Mouse (Mus musculus): Measurements from ENCODE around the gene Psmc5. TPM values are rescaled to one million over a fixed set of nuclear protein-coding genes. Genes with fewer than 3 reads are reported as not detected.

Gene Psmc5
- total RNA-seq, 1 experiment = 263 TPM

DNA sequence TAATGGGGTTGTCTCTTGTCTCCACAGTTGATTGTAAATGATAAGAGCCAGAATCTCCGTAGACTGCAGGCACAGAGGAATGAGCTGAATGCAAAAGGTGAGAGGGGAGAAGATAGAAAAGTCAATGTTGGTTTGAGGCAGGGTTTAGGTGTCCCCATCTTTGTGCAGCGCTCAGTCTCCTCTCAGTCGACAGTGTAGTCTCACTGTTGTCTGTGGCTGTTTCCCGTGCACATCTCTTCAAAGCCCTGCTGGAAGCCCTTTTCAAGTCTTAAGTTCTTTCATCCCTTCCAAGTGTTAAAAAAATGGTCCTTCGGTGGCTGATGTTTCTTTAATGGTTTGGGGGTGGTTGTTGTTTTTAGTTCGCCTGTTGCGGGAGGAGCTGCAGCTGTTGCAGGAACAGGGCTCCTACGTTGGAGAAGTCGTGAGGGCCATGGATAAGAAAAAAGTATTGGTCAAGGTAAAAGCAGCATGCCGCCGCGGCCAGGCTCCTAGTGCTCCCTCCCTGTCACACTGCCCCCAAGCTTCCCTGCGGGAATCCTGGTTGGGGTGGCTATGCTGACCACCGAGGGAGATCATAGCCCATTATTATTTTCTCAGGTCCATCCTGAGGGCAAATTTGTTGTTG lies 5.0 kb downstream of the Psmc5 start:
- no peak overlapping the region for H3K4me3 ChIP-seq (ENCODE audit: insufficient read depth in 1 of 2, low read depth in 1 of 2, low read length in 2 of 2, poor library complexity in 1 of 2, severe bottlenecking in 1 of 2)
- TF ChIP-seq CHD2 (IDR thresholded peaks at IDR 0.05; ENCODE audit: low read depth, low read length) (no peak), MAFK (IDR thresholded peaks at IDR 0.05; ENCODE audit: insufficient read depth, low read depth, low read length) (no peak), HCFC1 (IDR thresholded peaks at IDR 0.05; ENCODE audit: borderline replicate concordance, insufficient read depth, low read length) (no peak), ZC3H11A (IDR thresholded peaks at IDR 0.05; ENCODE audit: borderline replicate concordance, low read depth, low read length) (no peak), ZNF384 (IDR thresholded peaks at IDR 0.05; ENCODE audit: low read depth, low read length) (no peak)
- no peaks in the 10 kb centered on the region for H3K9me3 ChIP-seq (ENCODE audit: control insufficient read depth, insufficient read depth, low read depth, low read length)
- no peak overlapping the region for H3K9ac ChIP-seq (ENCODE audit: insufficient read depth, low read depth, low read length, poor library complexity, severe bottlenecking)
- no peak for DNase-seq (ENCODE audit: low read depth, low spot score)
- H3K4me1 ChIP-seq (ENCODE audit: control insufficient read depth in 2 of 2, insufficient read depth in 2 of 2, low read length in 2 of 2, poor library complexity in 1 of 2) = peaks cover 0 to 7% of the 10 kb centered on the region in 2 experiments; a peak in 2 of 4 replicates
- in situ Hi-C loops (cut with MboI; ENCODE audit: low sequenced_read_pairs in 2 of 2, unreplicated experiment in 2 of 2) = no loop called here
- peaks cover 61% of the 10 kb centered on the region for H3K36me3 ChIP-seq (ENCODE audit: control insufficient read depth, insufficient read depth, low read length, poor library complexity, severe bottlenecking)
- no peak overlapping the region for H3K27ac ChIP-seq (ENCODE audit: insufficient read depth, low read depth, low read length, poor library complexity, severe bottlenecking)

DNA sequence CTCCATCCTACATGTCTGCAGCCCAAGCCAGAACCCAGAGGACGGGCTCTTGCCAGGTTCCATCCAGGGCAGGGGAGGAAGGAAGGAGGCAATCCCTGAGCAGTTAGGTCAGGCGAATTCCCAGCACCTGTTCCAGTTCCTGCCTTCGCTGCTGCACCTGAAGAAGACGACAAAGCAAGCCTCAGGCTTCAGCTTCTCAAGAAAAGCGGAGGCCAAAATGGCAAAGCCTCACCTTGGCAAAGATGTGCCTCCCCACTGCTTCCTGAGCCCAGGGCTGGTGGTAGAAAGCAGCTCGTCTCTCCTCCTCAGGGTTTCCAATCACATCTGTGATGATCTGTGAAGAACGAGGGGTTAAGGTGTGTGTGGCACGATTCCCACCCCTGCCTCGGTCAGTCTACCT lies 8.0 kb downstream of the Psmc5 start:
- TF ChIP-seq CHD2 (IDR thresholded peaks at IDR 0.05; ENCODE audit: low read depth, low read length) = no peak
- in situ Hi-C loops (cut with MboI; ENCODE audit: low sequenced_read_pairs in 2 of 2, unreplicated experiment in 2 of 2) = no loop called here
- Histone ChIP-seq H3K9ac (ENCODE audit: insufficient read depth, low read depth, low read length, poor library complexity, severe bottlenecking) (no peak overlapping the region), H3K27ac (ENCODE audit: insufficient read depth, low read depth, low read length, poor library complexity, severe bottlenecking) (no peak overlapping the region), H3K4me1 (ENCODE audit: control insufficient read depth in 2 of 2, insufficient read depth in 2 of 2, low read length in 2 of 2, poor library complexity in 1 of 2) (peaks cover 3 to 6% of the 10 kb centered on the region in 2 experiments; a peak in 2 of 4 replicates), H3K9me3 (ENCODE audit: control insufficient read depth, insufficient read depth, low read depth, low read length) (no peaks in the 10 kb centered on the region), H3K36me3 (ENCODE audit: control insufficient read depth, insufficient read depth, low read length, poor library complexity, severe bottlenecking) (peaks cover 56% of the 10 kb centered on the region), H3K4me3 (ENCODE audit: insufficient read depth in 1 of 2, low read depth in 1 of 2, low read length in 2 of 2, poor library complexity in 1 of 2, severe bottlenecking in 1 of 2) (no peak overlapping the region)
- no peak for DNase-seq (ENCODE audit: low read depth, low spot score)

DNA sequence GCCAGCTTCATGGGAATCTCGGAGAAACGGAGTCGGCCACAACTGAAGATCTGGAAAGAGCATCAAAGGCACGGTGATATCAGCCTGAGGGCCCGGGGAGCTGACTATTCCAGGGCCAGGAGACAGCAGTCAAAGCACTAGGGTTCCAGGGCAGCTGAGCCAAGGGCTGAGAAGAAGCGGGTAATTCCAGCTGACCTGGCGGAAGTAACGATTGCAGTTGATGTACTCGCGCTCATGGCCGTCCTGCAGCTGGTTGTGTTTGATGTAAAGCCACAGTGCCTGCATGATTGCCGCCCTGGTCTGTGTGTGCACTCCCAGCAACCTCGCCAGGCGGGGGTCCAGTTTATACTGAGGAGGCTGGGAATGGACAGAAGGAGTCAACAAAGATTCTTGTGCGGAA lies 9.0 kb downstream of the Psmc5 start:
- no peak for DNase-seq (ENCODE audit: low read depth, low spot score)
- in situ Hi-C loops (cut with MboI; ENCODE audit: low sequenced_read_pairs in 2 of 2, unreplicated experiment in 2 of 2) = no loop called here
- no peak overlapping the region for H3K4me3 ChIP-seq (ENCODE audit: insufficient read depth in 1 of 2, low read depth in 1 of 2, low read length in 2 of 2, poor library complexity in 1 of 2, severe bottlenecking in 1 of 2)
- H3K27ac ChIP-seq (ENCODE audit: insufficient read depth, low read depth, low read length, poor library complexity, severe bottlenecking) = no peak overlapping the region
- H3K9ac ChIP-seq (ENCODE audit: insufficient read depth, low read depth, low read length, poor library complexity, severe bottlenecking) = no peak overlapping the region
- peaks cover 6 to 7% of the 10 kb centered on the region in 2 experiments; a peak in 3 of 4 replicates for H3K4me1 ChIP-seq (ENCODE audit: control insufficient read depth in 2 of 2, insufficient read depth in 2 of 2, low read length in 2 of 2, poor library complexity in 1 of 2)
- H3K9me3 ChIP-seq (ENCODE audit: control insufficient read depth, insufficient read depth, low read depth, low read length) = no peaks in the 10 kb centered on the region
- peaks cover 53% of the 10 kb centered on the region for H3K36me3 ChIP-seq (ENCODE audit: control insufficient read depth, insufficient read depth, low read length, poor library complexity, severe bottlenecking)
- TF ChIP-seq ZNF384 (IDR thresholded peaks at IDR 0.05; ENCODE audit: low read depth, low read length) = no peak
- no peak for TF ChIP-seq HCFC1 (IDR thresholded peaks at IDR 0.05; ENCODE audit: borderline replicate concordance, insufficient read depth, low read length)
- no peak for TF ChIP-seq CHD2 (IDR thresholded peaks at IDR 0.05; ENCODE audit: low read depth, low read length)
- no peak for TF ChIP-seq ZC3H11A (IDR thresholded peaks at IDR 0.05; ENCODE audit: borderline replicate concordance, low read depth, low read length)
- no peak for TF ChIP-seq MAFK (IDR thresholded peaks at IDR 0.05; ENCODE audit: insufficient read depth, low read depth, low read length)

DNA sequence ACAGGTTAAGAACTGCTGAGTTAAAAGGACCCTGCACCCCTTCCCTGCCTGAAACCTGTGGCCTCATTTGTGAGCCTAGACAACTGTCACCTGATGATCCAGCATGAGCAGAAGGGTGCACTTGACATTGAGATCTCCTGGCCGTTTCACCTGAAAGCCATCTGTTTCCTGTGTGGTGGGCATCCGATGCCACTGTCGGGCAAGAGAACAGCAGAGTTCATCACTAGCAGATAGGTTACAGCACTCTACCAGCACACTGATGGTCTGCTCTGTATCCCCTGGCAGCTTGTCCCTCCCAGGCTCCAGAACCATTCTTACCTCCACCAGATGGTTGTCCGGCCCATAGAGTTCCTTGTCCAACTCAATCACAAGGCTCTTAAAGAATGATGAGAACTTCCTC lies 9.6 kb downstream of the Psmc5 start:
- Histone ChIP-seq H3K9ac (ENCODE audit: insufficient read depth, low read depth, low read length, poor library complexity, severe bottlenecking) (no peak overlapping the region), H3K36me3 (ENCODE audit: control insufficient read depth, insufficient read depth, low read length, poor library complexity, severe bottlenecking) (peaks cover 53% of the 10 kb centered on the region), H3K9me3 (ENCODE audit: control insufficient read depth, insufficient read depth, low read depth, low read length) (no peaks in the 10 kb centered on the region), H3K4me1 (ENCODE audit: control insufficient read depth in 2 of 2, insufficient read depth in 2 of 2, low read length in 2 of 2, poor library complexity in 1 of 2) (peaks cover 7 to 8% of the 10 kb centered on the region in 2 experiments; a peak in 3 of 4 replicates), H3K4me3 (ENCODE audit: insufficient read depth in 1 of 2, low read depth in 1 of 2, low read length in 2 of 2, poor library complexity in 1 of 2, severe bottlenecking in 1 of 2) (no peak overlapping the region), H3K27ac (ENCODE audit: insufficient read depth, low read depth, low read length, poor library complexity, severe bottlenecking) (no peak overlapping the region)
- DNase-seq (ENCODE audit: low read depth, low spot score) = no peak
- in situ Hi-C loops (cut with MboI; ENCODE audit: low sequenced_read_pairs in 2 of 2, unreplicated experiment in 2 of 2) = no loop called here
- TF ChIP-seq ZC3H11A (IDR thresholded peaks at IDR 0.05; ENCODE audit: borderline replicate concordance, low read depth, low read length) (no peak), HCFC1 (IDR thresholded peaks at IDR 0.05; ENCODE audit: borderline replicate concordance, insufficient read depth, low read length) (no peak), CHD2 (IDR thresholded peaks at IDR 0.05; ENCODE audit: low read depth, low read length) (no peak), ZNF384 (IDR thresholded peaks at IDR 0.05; ENCODE audit: low read depth, low read length) (no peak), MAFK (IDR thresholded peaks at IDR 0.05; ENCODE audit: insufficient read depth, low read depth, low read length) (no peak)

DNA sequence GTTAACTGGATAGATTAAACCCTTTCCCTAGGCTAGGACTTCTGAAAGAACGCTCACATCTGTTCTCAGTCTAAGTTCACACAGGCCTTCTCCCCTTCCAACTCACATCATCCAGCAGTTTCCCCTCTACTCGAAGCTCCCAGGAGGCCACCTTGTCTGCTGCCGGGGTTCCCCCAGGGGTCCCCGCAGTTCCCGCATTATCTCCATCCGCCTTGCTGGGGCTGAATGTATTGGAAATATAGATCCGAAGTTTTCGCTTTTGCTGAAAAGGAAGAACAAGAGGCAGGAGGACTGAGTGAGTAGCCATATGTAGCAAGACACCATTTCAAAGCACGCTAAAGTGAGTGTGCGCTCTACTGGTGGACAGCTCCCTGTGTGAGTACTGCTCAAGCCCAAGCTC lies 10.5 kb downstream of the Psmc5 start:
- TF ChIP-seq HCFC1 (IDR thresholded peaks at IDR 0.05; ENCODE audit: borderline replicate concordance, insufficient read depth, low read length) (no peak), MAFK (IDR thresholded peaks at IDR 0.05; ENCODE audit: insufficient read depth, low read depth, low read length) (no peak), CHD2 (IDR thresholded peaks at IDR 0.05; ENCODE audit: low read depth, low read length) (no peak), ZC3H11A (IDR thresholded peaks at IDR 0.05; ENCODE audit: borderline replicate concordance, low read depth, low read length) (no peak), ZNF384 (IDR thresholded peaks at IDR 0.05; ENCODE audit: low read depth, low read length) (no peak)
- in situ Hi-C loops (cut with MboI; ENCODE audit: low sequenced_read_pairs in 2 of 2, unreplicated experiment in 2 of 2) = no loop called here
- no peaks in the 10 kb centered on the region for H3K9me3 ChIP-seq (ENCODE audit: control insufficient read depth, insufficient read depth, low read depth, low read length)
- H3K4me1 ChIP-seq (ENCODE audit: control insufficient read depth in 2 of 2, insufficient read depth in 2 of 2, low read length in 2 of 2, poor library complexity in 1 of 2) = peaks cover 7 to 12% of the 10 kb centered on the region in 2 experiments
- no peak overlapping the region for H3K4me3 ChIP-seq (ENCODE audit: insufficient read depth in 1 of 2, low read depth in 1 of 2, low read length in 2 of 2, poor library complexity in 1 of 2, severe bottlenecking in 1 of 2)
- no peak overlapping the region for H3K9ac ChIP-seq (ENCODE audit: insufficient read depth, low read depth, low read length, poor library complexity, severe bottlenecking)
- DNase-seq (ENCODE audit: low read depth, low spot score) = no peak
- H3K27ac ChIP-seq (ENCODE audit: insufficient read depth, low read depth, low read length, poor library complexity, severe bottlenecking) = no peak overlapping the region
- peaks cover 47% of the 10 kb centered on the region for H3K36me3 ChIP-seq (ENCODE audit: control insufficient read depth, insufficient read depth, low read length, poor library complexity, severe bottlenecking)

Measured in ES-E14 (cell line).